Mouse (Mus musculus) neural tube, embryonic 12.5 days (tissue): Measurements from ENCODE around the gene Tnfsf15. TPM values are rescaled to one million over a fixed set of nuclear protein-coding genes. Genes with fewer than 3 reads are reported as not detected.

Experiments used
- ATAC-seq: fragments of 200-750 bp; cut with Nextera tagmentation; 2 replicates; pipeline ENCODE4 v1.8.0; 2017; ENCODE audit warnings: low read depth, mild to moderate bottlenecking, moderate TSS enrichment, moderate library complexity; ENCODE audit not compliant: low FRiP score
- H3K27ac ChIP-seq: fragments of 300-500 bp; sonication (generic); 2 replicates; pipeline ENCODE4 v1.5.1; 2016
- H3K27me3 ChIP-seq: fragments of 300-500 bp; sonication (generic); replicated peaks from 2 replicates; pipeline ENCODE4 v1.6.1; 2016; ENCODE audit warnings: mild to moderate bottlenecking
- H3K36me3 ChIP-seq: fragments of 300-500 bp; sonication (generic); 2 replicates; pipeline ENCODE4 v1.6.1; 2016; ENCODE audit warnings: mild to moderate bottlenecking
- H3K4me1 ChIP-seq: fragments of 300-500 bp; sonication (generic); 2 replicates; pipeline ENCODE4 v1.6.1; 2016
- H3K4me2 ChIP-seq: fragments of 300-500 bp; sonication (generic); replicated peaks from 2 replicates; pipeline ENCODE4 v1.6.1; 2016; ENCODE audit warnings: mild to moderate bottlenecking
- H3K4me3 ChIP-seq: fragments of 300-500 bp; sonication (generic); 2 replicates; pipeline ENCODE4 v1.5.1; 2016
- H3K9ac ChIP-seq: fragments of 300-500 bp; sonication (generic); 2 replicates; pipeline ENCODE4 v1.6.1; 2016; ENCODE audit warnings: mild to moderate bottlenecking
- H3K9me3 ChIP-seq: fragments of 300-500 bp; sonication (generic); 2 replicates; pipeline ENCODE4 v1.6.1; 2016; ENCODE audit warnings: mild to moderate bottlenecking
- WGBS: fragments of 180-500 bp; shearing (Covaris S2); methylation state at CpG from one replicate; pipeline ENCODE4 v1.1.7; 2016; 5-methylcytosine and 5-hydroxymethylcytosine counted together
- polyA plus RNA-seq: library from polyadenylated mRNA; unstranded; fragments of >200 nt; fragmentation: Nextera tagmentation; extraction: Ambion mirVana; gene quantifications from 2 replicates; pipeline ENCODE4 v1.2.1, GENCODE M21; 2016

Gene Tnfsf15
- polyA plus RNA-seq, 1 experiment from 2014 or later: 0.09 TPM

DNA sequence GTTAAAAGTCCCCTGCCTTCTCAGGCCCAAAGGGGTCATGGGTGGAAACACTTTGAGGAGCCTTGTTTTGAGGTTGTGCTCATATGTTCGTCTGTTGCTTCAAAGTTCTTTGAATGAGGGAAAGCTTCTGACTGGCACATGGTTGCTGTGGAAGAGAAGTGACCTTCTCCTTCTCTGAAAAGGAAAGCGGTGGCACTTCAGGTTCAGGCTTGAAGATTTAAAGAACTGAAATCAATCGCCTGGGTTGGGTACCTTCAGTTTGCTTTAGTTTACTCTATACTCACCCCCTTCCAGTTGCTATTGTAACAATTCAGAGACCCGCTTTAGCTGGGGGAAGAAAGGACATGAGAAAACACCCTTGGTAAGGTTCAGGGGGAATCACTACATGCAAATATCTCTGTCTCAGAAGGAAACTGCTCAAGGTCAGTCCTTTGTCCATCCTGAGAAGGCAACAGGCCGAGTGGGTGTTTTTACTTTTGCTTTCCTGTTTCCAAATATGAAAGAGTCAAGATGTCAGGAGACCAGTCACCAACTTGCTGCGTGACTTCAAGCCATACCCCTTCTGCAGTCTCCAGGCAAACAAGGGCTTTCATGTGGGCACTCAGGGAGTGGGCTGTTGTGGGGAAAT lies 12.7 kb upstream of the Tnfsf15 start:
- Histone ChIP-seq H3K27me3 (no peaks in the 10 kb centered on the region), H3K27ac (no peak overlapping the region), H3K4me3 (no peak overlapping the region), H3K4me1 (no peaks in the 10 kb centered on the region), H3K36me3 (no peaks in the 10 kb centered on the region), H3K9me3 (no peaks in the 10 kb centered on the region), H3K4me2 (no peak overlapping the region), H3K9ac (no peak overlapping the region)
- no peak for ATAC-seq
- WGBS: 86% methylated on average over 6 of the region's 6 CpGs

DNA sequence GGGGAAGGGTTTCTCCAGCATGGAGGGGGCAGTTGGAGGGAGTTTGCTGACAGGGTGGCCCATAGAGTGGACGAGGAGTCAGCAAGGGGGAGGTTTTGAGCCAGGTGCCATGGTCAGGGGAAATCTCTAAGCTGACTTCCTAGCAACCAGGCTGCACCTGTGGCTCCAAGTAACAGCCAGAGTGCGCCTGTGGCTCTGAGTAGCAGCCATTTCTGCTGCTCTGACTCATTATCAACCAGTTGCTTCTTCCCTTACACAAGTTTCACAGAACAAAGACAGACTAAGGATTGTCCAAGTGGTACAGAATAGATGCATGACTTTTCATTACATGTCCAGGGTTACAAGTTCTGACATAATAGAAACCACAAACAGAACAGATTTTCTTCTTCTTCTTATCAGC lies 11.2 kb upstream of the Tnfsf15 start:
- Histone ChIP-seq H3K27me3 (no peaks in the 10 kb centered on the region), H3K4me3 (no peak overlapping the region), H3K9me3 (no peaks in the 10 kb centered on the region), H3K36me3 (no peaks in the 10 kb centered on the region), H3K27ac (no peak overlapping the region), H3K9ac (no peak overlapping the region), H3K4me2 (no peak overlapping the region), H3K4me1 (no peaks in the 10 kb centered on the region)
- 70% methylated on average over 2 of the region's 2 CpGs for WGBS
- ATAC-seq: no peak

DNA sequence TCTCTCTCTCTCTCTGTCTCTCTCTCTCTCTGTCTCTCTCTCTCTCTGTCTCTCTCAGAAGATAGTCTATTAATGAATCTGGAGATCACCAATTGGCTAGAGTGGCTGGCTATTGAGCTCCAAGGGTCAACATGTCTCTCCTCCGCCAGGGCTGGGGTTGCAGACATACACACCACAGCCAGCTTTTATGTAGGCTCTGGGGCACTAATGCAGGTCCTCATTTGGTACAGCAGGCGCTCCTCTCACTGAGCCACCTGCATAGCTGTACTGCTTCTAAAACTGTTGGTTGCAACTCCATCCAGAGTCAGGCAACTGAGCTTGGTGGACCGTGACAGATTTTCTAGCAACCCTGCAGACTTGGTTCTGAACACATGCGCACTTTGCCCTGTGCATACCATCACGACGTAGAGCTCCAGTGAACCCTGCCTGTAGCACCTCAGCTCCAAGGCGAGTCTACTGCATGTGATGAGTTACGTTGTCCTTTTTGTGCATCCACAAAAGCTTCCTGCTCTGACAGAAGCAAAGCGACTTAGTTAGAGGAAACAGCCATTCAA lies 9.6 kb upstream of the Tnfsf15 start:
- H3K4me1 ChIP-seq: no peaks in the 10 kb centered on the region
- H3K4me2 ChIP-seq: no peak overlapping the region
- H3K9me3 ChIP-seq: no peaks in the 10 kb centered on the region
- H3K27ac ChIP-seq: no peak overlapping the region
- ATAC-seq: no peak
- 75% methylated on average over 9 of the region's 9 CpGs for WGBS
- no peak overlapping the region for H3K4me3 ChIP-seq
- H3K27me3 ChIP-seq: no peaks in the 10 kb centered on the region
- no peaks in the 10 kb centered on the region for H3K36me3 ChIP-seq
- no peak overlapping the region for H3K9ac ChIP-seq

DNA sequence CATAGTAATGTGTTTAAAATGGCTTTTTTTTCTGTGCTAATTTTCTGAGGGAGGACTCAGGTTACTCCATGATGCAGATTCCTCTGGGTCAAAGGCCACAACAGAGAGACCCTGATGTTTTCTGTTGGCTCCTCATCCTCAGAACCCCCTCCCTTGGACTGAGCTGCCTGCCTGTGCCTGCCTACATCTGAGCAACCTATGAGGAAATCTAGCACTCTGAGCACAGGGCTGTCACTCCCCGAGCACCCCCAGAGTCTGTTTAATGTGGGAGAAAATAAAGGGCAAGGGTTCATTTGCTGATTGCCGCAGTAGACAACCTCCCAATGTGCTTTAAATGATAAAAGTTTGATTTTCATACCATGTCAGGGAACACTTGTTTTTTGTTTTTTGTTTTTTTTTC lies 8.9 kb upstream of the Tnfsf15 start:
- WGBS: 79% methylated on average over 2 of the region's 2 CpGs
- H3K27ac ChIP-seq: no peak overlapping the region
- H3K9me3 ChIP-seq: no peaks in the 10 kb centered on the region
- no peak for ATAC-seq
- H3K36me3 ChIP-seq: no peaks in the 10 kb centered on the region
- no peaks in the 10 kb centered on the region for H3K4me1 ChIP-seq
- no peak overlapping the region for H3K9ac ChIP-seq
- H3K27me3 ChIP-seq: no peaks in the 10 kb centered on the region
- no peak overlapping the region for H3K4me2 ChIP-seq
- no peak overlapping the region for H3K4me3 ChIP-seq

DNA sequence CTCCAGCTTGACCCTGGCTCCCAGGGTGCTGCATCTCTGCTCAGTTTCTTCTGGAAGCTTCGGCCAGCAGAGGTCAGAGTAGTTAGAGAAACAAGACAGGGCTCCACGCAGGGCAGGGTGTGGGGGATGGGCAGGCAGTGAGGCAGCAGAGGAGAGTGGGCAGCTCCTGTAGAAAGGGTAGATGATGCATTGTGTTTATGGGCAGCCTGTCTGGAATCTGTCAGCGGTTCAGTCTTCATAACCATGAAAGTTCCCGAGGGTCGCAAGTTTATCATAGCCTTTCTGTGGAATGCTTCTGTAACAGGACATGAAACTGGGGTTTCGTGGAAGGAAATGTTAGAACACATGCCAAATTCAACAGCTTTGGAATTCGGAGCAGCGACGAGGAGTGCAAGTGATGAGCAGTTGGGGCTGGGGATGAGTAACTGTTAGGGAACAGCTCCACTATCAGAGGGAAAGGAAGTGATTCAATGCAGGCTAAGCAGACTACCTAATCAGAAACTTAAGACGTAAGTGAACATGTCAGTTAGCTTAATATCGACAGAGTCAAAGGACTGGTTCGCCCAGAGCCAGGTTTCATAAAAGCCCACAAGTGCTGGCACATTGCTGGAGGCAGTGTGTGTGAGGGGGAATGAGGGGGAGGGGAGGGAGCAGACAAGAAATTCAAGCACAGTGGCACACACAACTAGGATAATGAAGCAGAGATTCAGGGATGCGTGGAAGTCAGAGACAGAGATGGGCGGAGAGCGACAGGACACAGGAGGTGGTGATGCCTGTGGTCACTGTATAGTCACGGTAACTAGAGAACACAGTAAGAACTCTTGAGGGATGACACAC lies 8.0 kb upstream of the Tnfsf15 start:
- Histone ChIP-seq H3K27me3 (no peaks in the 10 kb centered on the region), H3K36me3 (no peaks in the 10 kb centered on the region), H3K27ac (no peak overlapping the region), H3K4me3 (no peak overlapping the region), H3K4me2 (no peak overlapping the region), H3K9me3 (no peaks in the 10 kb centered on the region), H3K4me1 (no peaks in the 10 kb centered on the region), H3K9ac (no peak overlapping the region)
- no peak for ATAC-seq
- WGBS: 71% methylated on average over 16 of the region's 16 CpGs

DNA sequence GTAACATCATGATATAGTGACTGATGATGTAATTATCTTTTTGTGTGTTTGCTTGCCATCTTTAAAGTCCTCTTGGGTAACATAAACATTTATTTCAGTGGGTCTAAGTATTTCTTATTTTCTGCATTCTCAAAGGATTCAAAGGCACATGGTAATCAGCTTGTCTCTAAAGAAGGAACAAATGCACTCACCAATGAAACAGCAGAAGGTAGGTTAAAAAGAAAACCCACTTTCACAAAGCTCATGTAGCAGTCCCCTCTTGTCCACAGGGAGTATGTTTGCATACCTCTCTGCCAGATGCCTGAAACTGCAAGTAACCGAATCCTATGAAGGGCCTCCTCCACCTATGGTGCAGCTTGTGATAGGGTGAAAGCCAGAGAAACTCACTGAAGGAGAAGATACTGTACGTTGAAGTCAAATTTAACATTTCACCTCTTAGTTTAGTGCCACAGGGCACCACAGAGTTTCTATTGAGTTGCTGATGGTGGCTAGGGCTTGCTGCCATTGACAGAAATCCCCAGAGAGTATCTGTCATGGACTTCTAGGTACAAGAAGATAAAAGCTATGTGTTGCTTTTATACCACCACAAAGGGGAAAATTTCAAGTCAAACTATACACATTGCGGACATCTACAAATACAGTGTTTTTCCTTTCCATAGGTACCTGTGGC lies 3.3 kb upstream of the Tnfsf15 start:
- Histone ChIP-seq H3K4me2 (no peak overlapping the region), H3K4me1 (no peaks in the 10 kb centered on the region), H3K27me3 (no peaks in the 10 kb centered on the region), H3K9me3 (no peaks in the 10 kb centered on the region), H3K9ac (no peak overlapping the region), H3K27ac (no peak overlapping the region), H3K36me3 (no peaks in the 10 kb centered on the region), H3K4me3 (no peak overlapping the region)
- no peak for ATAC-seq
- WGBS: 80% methylated on average over 3 of the region's 3 CpGs

DNA sequence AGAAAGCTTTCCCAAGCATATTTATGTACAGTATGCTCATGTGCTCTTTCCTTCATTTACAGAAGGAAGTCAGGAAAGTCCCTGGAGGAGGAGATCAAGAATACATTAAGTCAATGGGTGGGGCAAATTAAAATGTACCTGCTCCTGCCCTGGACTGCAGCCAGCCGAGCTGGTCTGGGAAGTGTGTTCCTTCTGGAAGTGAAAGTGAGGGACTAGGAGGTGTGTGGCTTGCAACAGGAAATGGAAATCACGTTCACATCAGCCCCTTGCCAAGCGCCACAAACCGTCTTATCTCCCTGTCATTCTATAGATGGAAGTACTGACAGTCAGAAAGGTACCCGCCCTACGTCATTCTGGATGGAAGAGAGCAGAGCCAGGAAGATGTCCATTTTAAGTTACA lies 358 bp upstream of the Tnfsf15 start:
- Histone ChIP-seq H3K4me2 (no peak overlapping the region), H3K4me3 (no peak overlapping the region), H3K9ac (no peak overlapping the region), H3K9me3 (no peaks in the 10 kb centered on the region), H3K36me3 (no peaks in the 10 kb centered on the region), H3K27ac (no peak overlapping the region), H3K4me1 (no peaks in the 10 kb centered on the region), H3K27me3 (no peaks in the 10 kb centered on the region)
- no peak for ATAC-seq
- 78% methylated on average over 6 of the region's 6 CpGs for WGBS

DNA sequence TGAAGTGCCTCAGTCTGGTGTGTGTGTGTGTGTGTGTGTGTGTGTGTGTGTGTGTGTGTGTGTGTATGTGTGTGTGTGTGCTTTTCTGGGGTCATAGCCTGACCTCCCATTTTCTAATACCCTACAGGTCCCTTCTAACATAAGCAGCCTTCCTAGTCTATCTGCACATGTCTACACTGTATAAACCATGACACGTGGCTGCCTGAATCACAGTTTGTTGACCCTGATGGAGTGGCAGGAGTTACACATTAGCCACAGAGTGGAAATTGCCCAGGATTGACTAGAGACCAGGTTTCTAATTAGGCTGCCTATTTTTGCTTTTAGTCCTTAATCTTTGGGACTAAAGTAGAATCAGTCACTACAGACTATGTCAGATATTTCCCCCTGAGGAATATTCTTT lies 1.3 kb downstream of the Tnfsf15 start:
- no peak for ATAC-seq
- no peak overlapping the region for H3K4me3 ChIP-seq
- WGBS: 56% methylated on average over 1 of the region's 1 CpGs

DNA sequence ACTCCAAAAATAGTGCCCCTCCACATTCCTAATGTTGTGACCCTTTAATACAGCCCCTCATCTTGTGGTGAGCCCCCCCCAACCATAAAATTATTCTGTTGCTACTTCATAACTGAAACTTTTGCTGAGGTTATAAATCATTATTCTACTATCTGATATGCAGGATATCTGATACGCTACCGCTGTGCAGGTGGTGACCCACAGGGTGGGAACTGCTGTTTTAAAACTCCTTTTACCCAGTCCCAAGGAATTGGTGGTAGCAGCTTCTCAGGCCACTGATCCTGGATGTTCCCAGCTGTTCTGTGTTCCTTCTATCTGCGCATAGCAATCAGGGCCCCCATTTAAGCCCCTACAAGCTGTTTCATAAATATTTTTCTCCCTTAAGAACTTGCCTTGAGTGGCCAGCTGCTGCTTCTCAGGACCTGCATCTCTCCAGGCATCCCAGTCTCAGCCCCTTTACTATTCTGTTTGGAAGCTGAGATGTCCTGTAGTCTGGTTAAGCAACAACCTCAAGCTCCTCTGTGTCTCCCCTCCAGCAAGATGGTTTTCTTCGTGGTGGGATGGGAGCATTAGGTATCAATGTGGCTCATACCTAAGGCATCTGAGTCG lies 2.0 kb downstream of the Tnfsf15 start:
- H3K36me3 ChIP-seq: no peaks in the 10 kb centered on the region
- no peak for ATAC-seq
- WGBS: 82% methylated on average over 5 of the region's 5 CpGs
- no peaks in the 10 kb centered on the region for H3K4me1 ChIP-seq
- no peak overlapping the region for H3K4me3 ChIP-seq
- no peaks in the 10 kb centered on the region for H3K9me3 ChIP-seq
- no peaks in the 10 kb centered on the region for H3K27me3 ChIP-seq
- no peak overlapping the region for H3K4me2 ChIP-seq
- H3K27ac ChIP-seq: no peak overlapping the region
- no peak overlapping the region for H3K9ac ChIP-seq

More for the DNA sequence above, 1.3 kb downstream of the Tnfsf15 start:
- Histone ChIP-seq H3K27me3 (no peaks in the 10 kb centered on the region), H3K9ac (no peak overlapping the region), H3K9me3 (no peaks in the 10 kb centered on the region), H3K27ac (no peak overlapping the region), H3K4me2 (no peak overlapping the region), H3K4me1 (no peaks in the 10 kb centered on the region), H3K36me3 (no peaks in the 10 kb centered on the region)

DNA sequence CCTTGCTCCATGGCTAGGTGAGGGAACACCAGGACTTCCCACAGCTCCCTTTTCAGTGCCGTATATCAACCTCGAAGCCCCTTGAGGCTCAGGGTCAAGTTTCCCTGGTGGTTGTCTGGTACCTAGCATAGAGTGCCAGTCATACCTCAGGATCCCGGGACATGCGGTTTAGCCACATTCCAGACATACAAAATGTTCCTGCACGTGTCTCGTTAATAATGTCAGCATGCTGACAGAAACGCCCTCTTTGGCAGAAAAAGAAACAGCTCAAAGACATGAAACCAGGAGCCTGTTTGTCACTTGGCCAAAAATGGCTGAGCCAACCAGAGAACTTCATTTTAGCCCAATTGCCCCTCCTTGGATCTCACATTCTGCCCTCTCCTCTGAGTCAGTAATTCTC lies 2.8 kb downstream of the Tnfsf15 start:
- Histone ChIP-seq H3K4me2 (no peak overlapping the region), H3K9ac (no peak overlapping the region), H3K9me3 (no peaks in the 10 kb centered on the region), H3K4me1 (no peaks in the 10 kb centered on the region), H3K36me3 (no peaks in the 10 kb centered on the region), H3K27me3 (no peaks in the 10 kb centered on the region), H3K27ac (no peak overlapping the region), H3K4me3 (no peak overlapping the region)
- WGBS: 78% methylated on average over 7 of the region's 7 CpGs
- ATAC-seq: no peak

DNA sequence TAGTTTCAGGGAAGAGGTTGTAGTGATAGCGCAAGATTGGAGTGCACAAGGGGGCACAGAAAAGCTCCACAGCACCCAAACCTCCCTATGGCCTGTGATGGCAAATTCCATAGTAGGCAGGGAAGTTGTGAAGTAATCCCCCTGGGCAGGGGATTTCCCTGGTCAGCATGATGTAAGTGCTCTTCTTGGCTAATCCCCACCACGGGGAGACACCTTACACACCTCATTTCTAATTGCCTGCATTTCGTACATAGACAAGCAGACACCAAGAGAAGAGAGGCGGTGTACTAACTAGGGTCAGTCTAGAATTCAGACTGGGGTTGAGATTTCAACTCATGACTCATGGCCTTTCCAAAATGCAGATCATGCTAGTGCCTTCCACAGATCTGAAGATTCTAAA lies 4.2 kb downstream of the Tnfsf15 start:
- Histone ChIP-seq H3K27ac (no peak overlapping the region), H3K4me2 (no peak overlapping the region), H3K9me3 (no peaks in the 10 kb centered on the region), H3K4me3 (no peak overlapping the region), H3K4me1 (no peaks in the 10 kb centered on the region), H3K36me3 (no peaks in the 10 kb centered on the region), H3K27me3 (no peaks in the 10 kb centered on the region), H3K9ac (no peak overlapping the region)
- WGBS: 90% methylated on average over 4 of the region's 4 CpGs
- ATAC-seq: no peak

DNA sequence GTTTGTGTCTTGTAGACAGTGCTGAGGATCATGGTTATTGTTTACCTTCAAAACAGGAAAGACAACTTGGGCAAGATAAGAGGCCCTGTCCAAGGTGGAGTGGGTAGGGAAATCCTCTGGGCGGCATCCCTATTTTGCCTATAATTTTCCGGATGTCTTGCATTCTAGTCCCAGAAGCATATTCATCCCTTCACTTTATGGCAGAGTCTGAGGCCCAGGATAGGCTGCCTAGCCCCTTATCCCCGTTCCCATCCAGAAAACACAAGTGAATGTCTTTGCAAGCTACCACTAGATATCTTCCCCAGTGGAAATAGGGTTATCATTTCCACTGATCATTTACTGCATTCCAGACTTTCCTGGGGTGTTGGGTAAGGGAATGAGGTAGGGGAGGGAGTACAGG lies 4.9 kb downstream of the Tnfsf15 start:
- ATAC-seq: no peak
- Histone ChIP-seq H3K27ac (no peak overlapping the region), H3K9me3 (no peaks in the 10 kb centered on the region), H3K36me3 (no peaks in the 10 kb centered on the region), H3K4me3 (no peak overlapping the region), H3K4me2 (no peak overlapping the region), H3K4me1 (no peaks in the 10 kb centered on the region), H3K9ac (no peak overlapping the region), H3K27me3 (no peaks in the 10 kb centered on the region)
- 91% methylated on average over 3 of the region's 3 CpGs for WGBS
